Mouse (Mus musculus) neural tube, embryonic 11.5 days (tissue): ENCODE data around the gene Drosha. TPM values are rescaled to one million over a fixed set of nuclear protein-coding genes. Genes with fewer than 3 reads are reported as not detected.
"Not testable (repeated sequence)": the region's sequence is repeated elsewhere in the genome, so short reads cannot be mapped to it uniquely, and the experiment has no call there.

Experiments used
- ATAC-seq: fragments of 200-750 bp; cut with Nextera tagmentation; 2 replicates; pipeline ENCODE4 v1.8.0; 2017; ENCODE audit warnings: moderate number of reproducible peaks, mild to moderate bottlenecking, moderate TSS enrichment, moderate library complexity; ENCODE audit not compliant: insufficient read depth, low FRiP score, low TSS enrichment
- DNase-seq: peaks from one replicate; pipeline ENCODE4 v3.0.0-alpha.2; 2015; ENCODE audit warnings: low spot score
- H3K27ac ChIP-seq: fragments of 300-500 bp; sonication (generic); 2 replicates; pipeline ENCODE4 v1.5.1; 2014; ENCODE audit warnings: low read depth, mild to moderate bottlenecking, low read length
- H3K27me3 ChIP-seq: fragments of 300-500 bp; sonication (generic); 2 replicates; pipeline ENCODE4 v1.6.1; 2014; ENCODE audit warnings: mild to moderate bottlenecking, low read length, mixed read lengths; ENCODE audit not compliant: control insufficient read depth, insufficient read depth
- H3K36me3 ChIP-seq: fragments of 300-500 bp; sonication (generic); 2 replicates; pipeline ENCODE4 v1.6.1; 2014; ENCODE audit warnings: mild to moderate bottlenecking, low read length, moderate library complexity, mixed read lengths; ENCODE audit not compliant: control insufficient read depth, insufficient read depth
- H3K4me1 ChIP-seq: fragments of 300-500 bp; sonication (generic); 2 replicates; pipeline ENCODE4 v1.6.1; 2014; ENCODE audit warnings: low read length, mixed read lengths; ENCODE audit not compliant: control insufficient read depth, insufficient read depth
- H3K4me2 ChIP-seq: fragments of 300-500 bp; sonication (generic); 2 replicates; pipeline ENCODE4 v1.6.1; 2014; ENCODE audit warnings: low read depth, mild to moderate bottlenecking, moderate library complexity
- H3K4me3 ChIP-seq: fragments of 300-500 bp; sonication (generic); 2 replicates; pipeline ENCODE4 v1.5.1; 2014; ENCODE audit warnings: low read depth, low read length
- H3K9ac ChIP-seq: fragments of 300-500 bp; sonication (generic); 2 replicates; pipeline ENCODE4 v1.6.1; 2014; ENCODE audit warnings: mild to moderate bottlenecking, low read length
- H3K9me3 ChIP-seq: fragments of 300-500 bp; sonication (generic); 2 replicates; pipeline ENCODE4 v1.6.1; 2016; ENCODE audit warnings: low read length; ENCODE audit not compliant: control insufficient read depth
- WGBS: fragments of 180-500 bp; shearing (Covaris S2); extraction: QIAGEN DNeasy Blood & Tissue Kit; methylation state at CpG from one replicate; pipeline ENCODE4 v1.1.7; 2014; 5-methylcytosine and 5-hydroxymethylcytosine counted together
- polyA plus RNA-seq: library from polyadenylated mRNA; unstranded; fragments of >200 nt; fragmentation: Nextera tagmentation; extraction: Ambion mirVana; gene quantifications from 2 replicates; pipeline ENCODE4 v1.2.1, GENCODE M21; 2014

Drosha gene
- polyA plus RNA-seq, 1 experiment from 2014 or later = 81.0 TPM

- H3K4me3 ChIP-seq, H3K4me2 ChIP-seq, H3K27me3 ChIP-seq, ATAC-seq, DNase-seq, H3K9ac ChIP-seq, H3K9me3 ChIP-seq, H3K27ac ChIP-seq, H3K4me1 ChIP-seq: not testable (repeated sequence)
- H3K36me3 ChIP-seq = peaks cover 13% of the 10 kb centered on the region
- 92% methylated on average over 11 of the region's 11 CpGs for WGBS
Observed at GRCm38 (mm10) chr15:12919326-12919966, 94.8 kb downstream of the Drosha start.

- DNase-seq (no peak), ATAC-seq (no peak)
- peaks cover 13% of the 10 kb centered on the region for H3K36me3 ChIP-seq
- no peak overlapping the region for H3K4me2 ChIP-seq
- 90% methylated on average over 24 of the region's 24 CpGs for WGBS
- no peak overlapping the region for H3K27ac ChIP-seq
- no peaks in the 10 kb centered on the region for H3K27me3 ChIP-seq
- H3K4me3 ChIP-seq = no peak overlapping the region
- H3K4me1 ChIP-seq = no peaks in the 10 kb centered on the region
- H3K9ac ChIP-seq = no peak overlapping the region
- no peaks in the 10 kb centered on the region for H3K9me3 ChIP-seq
Observed at GRCm38 (mm10) chr15:12919967-12920870, 95.6 kb downstream of the Drosha start.

GRCm38 (mm10) chr15:12921901-12922300, 97.3 kb downstream of the Drosha start:
- DNase-seq = no peak
- Histone ChIP-seq H3K27me3 (no peaks in the 10 kb centered on the region), H3K9me3 (no peaks in the 10 kb centered on the region), H3K9ac (no peak overlapping the region), H3K4me2 (no peak overlapping the region), H3K36me3 (peaks cover 17% of the 10 kb centered on the region), H3K4me3 (no peak overlapping the region), H3K4me1 (no peaks in the 10 kb centered on the region), H3K27ac (no peak overlapping the region)
- WGBS = 94% methylated on average over 6 of the region's 6 CpGs
- ATAC-seq = no peak

GRCm38 (mm10) chr15:12923826-12924225, 99.2 kb downstream of the Drosha start:
- Histone ChIP-seq H3K27me3 (no peaks in the 10 kb centered on the region), H3K4me3 (no peak overlapping the region), H3K4me1 (no peaks in the 10 kb centered on the region), H3K9ac (no peak overlapping the region), H3K4me2 (no peak overlapping the region), H3K27ac (no peak overlapping the region), H3K9me3 (no peaks in the 10 kb centered on the region), H3K36me3 (peaks cover 16% of the 10 kb centered on the region)
- ATAC-seq = no peak
- 94% methylated on average over 6 of the region's 6 CpGs for WGBS
- DNase-seq = no peak

GRCm38 (mm10) chr15:12931481-12931880, 106.9 kb downstream of the Drosha start:
- no peak for ATAC-seq
- Histone ChIP-seq H3K4me3 (no peak overlapping the region), H3K4me1 (no peaks in the 10 kb centered on the region), H3K27ac (no peak overlapping the region), H3K36me3 (peaks cover 11% of the 10 kb centered on the region), H3K9me3 (no peaks in the 10 kb centered on the region), H3K27me3 (no peaks in the 10 kb centered on the region), H3K4me2 (no peak overlapping the region), H3K9ac (no peak overlapping the region)
- WGBS = 91% methylated on average over 5 of the region's 5 CpGs
- DNase-seq = no peak

- H3K27me3 ChIP-seq = no peaks in the 10 kb centered on the region
- 94% methylated on average over 10 of the region's 10 CpGs for WGBS
- H3K36me3 ChIP-seq = 0 out of 2 replicates have a peak, but pooled peaks cover 2% of the 10 kb centered on the region
- DNase-seq = no peak
- ATAC-seq = no peak
- H3K27ac ChIP-seq = no peak overlapping the region
- no peak overlapping the region for H3K4me3 ChIP-seq
- no peaks in the 10 kb centered on the region for H3K9me3 ChIP-seq
- no peaks in the 10 kb centered on the region for H3K4me1 ChIP-seq
- H3K9ac ChIP-seq = no peak overlapping the region
- H3K4me2 ChIP-seq = no peak overlapping the region
Observed at GRCm38 (mm10) chr15:12936217-12936732, 111.7 kb downstream of the Drosha start.

GRCm38 (mm10) chr15:12937326-12937725, 112.7 kb downstream of the Drosha start:
- H3K4me2 ChIP-seq, H3K27me3 ChIP-seq, H3K27ac ChIP-seq, H3K36me3 ChIP-seq, H3K9ac ChIP-seq, H3K9me3 ChIP-seq, DNase-seq, ATAC-seq, H3K4me1 ChIP-seq, H3K4me3 ChIP-seq: not testable (repeated sequence)
- WGBS = 90% methylated on average over 3 of the region's 3 CpGs

- no peaks in the 10 kb centered on the region for H3K27me3 ChIP-seq
- no peak overlapping the region for H3K4me2 ChIP-seq
- no peaks in the 10 kb centered on the region for H3K9me3 ChIP-seq
- DNase-seq (no peak), ATAC-seq (no peak)
- 0 out of 2 replicates have a peak, but pooled peaks cover 2% of the 10 kb centered on the region for H3K36me3 ChIP-seq
- no peak overlapping the region for H3K27ac ChIP-seq
- no peaks in the 10 kb centered on the region for H3K4me1 ChIP-seq
- 61% methylated on average over 9 of the region's 9 CpGs for WGBS
- no peak overlapping the region for H3K4me3 ChIP-seq
- H3K9ac ChIP-seq = no peak overlapping the region
Observed at GRCm38 (mm10) chr15:12941106-12941505, 116.5 kb downstream of the Drosha start.
